Mouse (Mus musculus) ES-CJ7 (cell line): ENCODE measurements at regions not wholly inside any gene's neighbourhood (a gene's known extent, or its start where the extent isn't known, plus 50 kb on each side); places are given as distances from the start of the nearest gene placed in this dataset.

ENCODE experiments used
- DNase-seq: peaks from one replicate; pipeline ENCODE4 v3.0.0; 2011; ENCODE audit warnings: low read depth, low spot score

DNA sequence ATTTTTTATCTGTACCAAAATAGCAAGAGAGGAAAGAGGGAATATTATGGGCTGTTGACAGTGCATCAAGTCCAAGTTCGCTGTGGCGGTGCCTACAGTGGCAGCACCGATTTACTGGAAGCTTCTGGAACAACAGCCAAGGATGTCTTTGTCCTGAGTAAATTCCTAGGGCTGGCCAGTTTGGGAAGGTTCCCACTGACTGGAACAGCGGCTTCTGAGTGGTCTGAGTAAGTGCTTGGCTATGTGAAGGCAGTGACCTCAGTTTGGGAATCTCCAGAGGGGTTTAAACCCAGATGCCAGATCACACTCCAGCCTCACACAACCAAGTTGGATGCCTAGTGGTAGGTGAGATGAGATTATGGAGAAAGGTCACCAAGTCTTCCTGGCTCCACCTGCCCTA is 84.4 kb upstream of the Slc7a14 start:
- no peak for DNase-seq

- DNase-seq, result no peak
Measured at GRCm38 (mm10) chr3:31389955-31390354, 79.8 kb upstream of the Slc7a14 start.

DNA sequence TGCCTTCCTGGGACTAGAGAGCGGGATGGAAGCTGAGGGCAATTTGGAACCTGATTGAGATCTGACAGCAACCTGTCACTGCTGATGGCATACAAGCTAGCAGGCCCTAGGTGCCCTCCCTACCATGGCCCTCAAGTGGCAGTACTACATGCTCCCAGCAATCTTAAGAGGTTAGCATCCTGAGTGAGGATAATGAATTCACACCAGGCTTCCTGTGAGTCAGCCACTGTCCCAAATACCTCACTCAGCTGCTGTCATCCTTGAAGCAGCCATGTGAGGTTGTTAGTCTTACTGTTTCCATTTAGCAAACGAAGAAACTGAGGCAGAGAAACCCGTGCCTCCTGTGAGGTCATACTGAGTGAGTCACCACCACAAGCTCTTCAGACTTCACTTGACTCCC is 65.5 kb upstream of the Slc7a14 start:
- no peak for DNase-seq

DNA sequence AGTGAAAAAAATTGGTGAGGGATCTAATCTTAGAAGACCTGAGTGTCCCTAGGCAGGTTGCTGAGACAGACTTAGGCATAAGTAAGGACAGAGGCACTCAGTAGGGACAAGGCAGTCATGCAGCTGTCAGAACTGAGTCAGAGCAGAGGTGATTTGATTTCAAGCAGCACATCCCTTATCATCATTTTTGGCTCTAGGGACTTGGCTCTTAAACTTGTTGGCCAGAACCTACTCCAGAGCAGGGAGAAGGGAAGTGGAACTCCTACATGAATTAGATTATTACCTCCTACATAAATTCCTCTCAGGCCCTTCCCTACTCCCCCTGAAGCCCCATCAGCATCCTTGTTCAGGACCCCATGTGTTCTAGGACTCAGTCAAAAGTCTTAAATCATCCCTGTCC is 63.9 kb upstream of the Slc7a14 start:
- DNase-seq, result no peak

DNA sequence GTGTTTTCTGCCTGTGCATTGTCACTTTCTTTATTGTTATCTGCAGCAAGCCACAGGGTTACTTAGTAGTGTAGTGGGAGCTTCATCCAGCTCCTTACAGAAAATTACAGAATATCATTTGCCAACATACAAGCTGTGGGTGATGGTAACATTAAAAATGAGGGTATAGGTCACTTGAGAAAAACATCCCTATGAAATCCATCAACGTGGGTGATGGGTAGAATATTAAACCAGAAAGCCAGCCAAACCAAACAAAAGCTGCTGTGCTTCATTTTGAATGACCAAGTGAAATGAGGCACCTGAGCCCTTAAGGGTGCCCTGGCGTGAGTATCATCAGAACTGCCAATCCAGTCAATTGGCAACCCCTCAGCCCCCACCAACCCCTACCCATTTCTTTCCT is 58.1 kb upstream of the Slc7a14 start:
- no peak for DNase-seq
